Mouse (Mus musculus): ENCODE measurements around the gene Slc24a3.

DNA sequence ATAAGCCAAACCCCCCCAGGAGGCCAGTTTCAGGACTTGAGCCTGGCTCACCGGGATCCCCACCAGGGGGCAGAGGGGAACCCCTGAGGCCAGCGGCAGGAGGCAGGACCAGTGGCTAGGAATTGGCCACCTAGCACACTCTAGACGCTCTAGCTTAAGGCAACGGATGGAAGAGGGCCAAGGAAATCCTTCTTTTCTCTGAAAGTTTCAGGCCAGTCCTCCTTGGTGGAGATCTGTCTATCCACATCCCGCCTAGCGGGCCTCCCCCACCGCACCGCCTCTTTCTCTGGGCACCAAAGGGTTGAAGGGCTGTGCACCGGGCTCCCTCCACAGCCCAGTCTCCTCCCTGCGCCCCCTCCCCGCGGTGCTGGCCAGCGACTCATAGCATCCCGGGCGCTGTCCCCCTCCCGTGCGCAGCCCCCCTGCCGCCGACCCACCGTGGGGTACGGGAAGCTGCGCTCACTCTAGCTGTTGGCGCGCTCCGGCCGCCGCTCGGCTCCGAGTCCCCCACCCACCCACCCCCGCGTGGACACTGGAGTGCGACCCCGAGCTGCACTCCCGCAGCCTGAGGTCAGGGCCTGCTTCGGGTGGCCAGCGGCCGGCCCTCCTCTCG, 397 bp upstream of the Slc24a3 start:
- TF ChIP-seq POLR2A (IDR thresholded peaks at IDR 0.05; ENCODE audit: borderline replicate concordance, extremely low read depth, insufficient read depth, insufficient read length, poor library complexity, severe bottlenecking) (no peak), CTCF (IDR thresholded peaks at IDR 0.05; ENCODE audit: borderline replicate concordance, extremely low read depth, insufficient read depth, insufficient read length) (peak; percentile 60)

All from brain, embryonic 14.5 days (tissue).